Comparison of ENCODE assay signal across 18 mouse cellular contexts in the genomic region with DNA sequence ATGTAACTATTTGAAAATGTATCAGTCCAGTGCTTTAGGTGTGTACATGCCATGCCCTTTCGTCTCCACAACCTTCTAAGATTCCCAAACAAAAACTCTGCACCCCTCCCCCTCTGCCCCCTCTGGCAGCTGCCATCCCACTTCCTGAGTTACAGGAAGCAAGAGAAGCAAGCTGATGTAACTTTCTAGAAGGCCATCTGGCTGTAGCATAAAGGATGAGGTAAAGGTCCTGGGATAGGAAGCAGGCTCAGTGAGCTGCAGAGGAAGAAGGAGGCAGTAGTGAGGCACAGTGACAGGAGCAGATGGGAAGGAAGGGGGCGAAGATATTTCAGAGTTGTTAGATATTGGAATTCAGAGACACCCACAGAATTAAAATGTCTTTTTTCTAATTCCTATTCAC. TPM values are rescaled to one million over a fixed set of nuclear protein-coding genes. Genes with fewer than 3 reads are reported as not detected.
DNase-seq lines count a peak whose midpoint lies in the region; ATAC-seq and TF ChIP-seq lines count a peak whose summit lies in the region.
"Had no signal": no experiment of that assay in that cellular context is flagged by ENCODE, and none has a peak within 500 bp of the region (broad histone marks: within the 10 kb centered on the region; RNA-seq: fewer than 3 reads in every experiment).

No protein-coding gene starts in this region.

- no peak overlapping the region for H3K4me3 ChIP-seq in ES-Bruce4 (ENCODE audit: low read depth, low read length)
- H3K4me3 ChIP-seq: heart, embryonic 13.5 days; limb, embryonic 13.5 days had no signal

- H3K9me3 ChIP-seq in ES-Bruce4 (replicated peaks; ENCODE audit: control insufficient read depth, insufficient read depth, low read length, poor library complexity, severe bottlenecking): no peaks in the 10 kb centered on the region
- H3K9me3 ChIP-seq: heart, embryonic 13.5 days; limb, embryonic 13.5 days had no signal

- peak; percentile 10 to 20 for DNase-seq in kidney, postnatal 4 days
- DNase-seq in kidney, postnatal 25 days: no peak
- DNase-seq in 3134 (ENCODE audit: extremely low read depth, insufficient read length, low spot score): peak; percentile 18
- peak; percentile 23 for DNase-seq in embryo, embryonic 9.5 days (ENCODE audit: extremely low spot score)
- no peak for DNase-seq in cerebellum, adult 8-10 months
- DNase-seq: adrenal gland, postnatal 36 days; cerebellum, postnatal 25 days; forebrain, postnatal 0 days; gastrocnemius, postnatal 14 days; midbrain, embryonic 14.5 days; right cerebral cortex, adult 18-20 months had no signal

- H3K27me3 ChIP-seq in ES-Bruce4 (ENCODE audit: control insufficient read depth, insufficient read depth, low read length, poor library complexity, severe bottlenecking): no peaks in the 10 kb centered on the region
- H3K27me3 ChIP-seq: heart, embryonic 13.5 days; limb, embryonic 13.5 days had no signal

- peaks cover 7% of the 10 kb centered on the region for H3K4me1 ChIP-seq in ES-Bruce4 (ENCODE audit: control insufficient read depth, insufficient read depth, low read length)

- TF ChIP-seq POLR2A in ES-Bruce4 (IDR thresholded peaks at IDR 0.05; ENCODE audit: insufficient read depth, low read length): no peak

- no peaks in the 10 kb centered on the region for H3K36me3 ChIP-seq in ES-Bruce4 (ENCODE audit: control insufficient read depth, insufficient read depth, low read length, poor library complexity, severe bottlenecking)
- H3K36me3 ChIP-seq: heart, embryonic 13.5 days; limb, embryonic 13.5 days had no signal

- no peak overlapping the region for H3K9ac ChIP-seq in ES-Bruce4 (ENCODE audit: low read depth, poor library complexity, severe bottlenecking)
- H3K9ac ChIP-seq: forebrain, postnatal 0 days; heart, embryonic 13.5 days; limb, embryonic 13.5 days had no signal

- no peak for TF ChIP-seq CTCF in ES-Bruce4 (IDR thresholded peaks at IDR 0.05; ENCODE audit: low read depth, low read length)

- no peak for ATAC-seq in activated CD4-positive, CD25-positive, alpha-beta regulatory T cell, adult 4 months
- no peak for ATAC-seq in erythroid progenitor cell, adult 5-6 weeks (replicated peaks; ENCODE audit: low FRiP score, poor library complexity, severe bottlenecking)
- ATAC-seq: CD4-positive, CD25-positive, alpha-beta regulatory T cell, adult 4 months; forebrain, postnatal 0 days; intestine, embryonic 16.5 days had no signal

- H3K27ac ChIP-seq in ES-Bruce4 (ENCODE audit: insufficient read depth, low read length): peak overlapping the region; percentile 68
- H3K27ac ChIP-seq: heart, embryonic 13.5 days; limb, embryonic 13.5 days had no signal

- TF ChIP-seq EP300 in ES-Bruce4 (IDR thresholded peaks at IDR 0.05; ENCODE audit: insufficient read depth, low read depth, low read length): peak; percentile 90

RNA-seq across cellular contexts. Expression of gene Ywhaq, which starts 13.6 kb away (rescaled TPM):
- 384 and 400 TPM in 2 replicates for polyA plus RNA-seq in ES-Bruce4 (2011; ENCODE audit: insufficient read depth, insufficient read length, low read depth, missing spikeins)
- polyA plus RNA-seq in activated CD4-positive, CD25-positive, alpha-beta regulatory T cell, adult 4 months (2017; shearing (Covaris generic)): 100 to 1,000 TPM; 229 to 245 TPM
- 105 and 127 TPM in 2 replicates for total RNA-seq in erythroid progenitor cell, adult 5-6 weeks (2015; ENCODE audit: low replicate concordance)
- total RNA-seq in erythroid progenitor cell, adult 5-6 weeks (2017; ENCODE audit: low replicate concordance): 72.7 and 79.3 TPM in 2 replicates

RNA-seq across cellular contexts. Expression of gene Adam17, which starts 57.6 kb away (rescaled TPM):
- 36.4 and 37.0 TPM in 2 replicates for polyA plus RNA-seq in ES-Bruce4 (2011; ENCODE audit: insufficient read depth, insufficient read length, low read depth, missing spikeins)
- 10 to 100 TPM; 55.6 to 61.6 TPM for polyA plus RNA-seq in activated CD4-positive, CD25-positive, alpha-beta regulatory T cell, adult 4 months (2017; shearing (Covaris generic))
- 10.5 and 16.8 TPM in 2 replicates for total RNA-seq in erythroid progenitor cell, adult 5-6 weeks (2015; ENCODE audit: low replicate concordance)
- 26.6 and 29.8 TPM in 2 replicates for total RNA-seq in erythroid progenitor cell, adult 5-6 weeks (2017; ENCODE audit: low replicate concordance)

Comparison
In these comparisons a context has a peak if more than half of its experiments do, and no peak if none do; other contexts are left out.
1. DNase-seq: peak in kidney, postnatal 4 days (2 of 2), 3134 (single experiment) and embryo, embryonic 9.5 days (single experiment); none in kidney, postnatal 25 days (0 of 2) and cerebellum, adult 8-10 months (single experiment).